In genomic region chr19:29417894-29418293, GRCm38 (mm10) we compare ENCODE assay signal across 16 mouse cellular contexts. TPM values are rescaled to one million over a fixed set of nuclear protein-coding genes. Genes with fewer than 3 reads are reported as not detected.
DNase-seq lines count a peak whose midpoint lies in the region; ATAC-seq and TF ChIP-seq lines count a peak whose summit lies in the region.
"Had no signal": no experiment of that assay in that cellular context is flagged by ENCODE, and none has a peak within 500 bp of the region (broad histone marks: within the 10 kb centered on the region; RNA-seq: fewer than 3 reads in every experiment).

No protein-coding gene starts in this region.

- no peak overlapping the region for H3K4me2 ChIP-seq in heart, postnatal 0 days (ENCODE audit: low read depth, low read length)

- H3K4me3 ChIP-seq in heart, postnatal 0 days (ENCODE audit: low read depth, low read length): no peak overlapping the region
- no peak overlapping the region for H3K4me3 ChIP-seq in MEL (ENCODE audit: control insufficient read depth in 1 of 2, insufficient read depth in 1 of 2, low read depth in 2 of 2, low read length in 2 of 2)
- no peak overlapping the region for H3K4me3 ChIP-seq in hindbrain, embryonic 10.5 days
- H3K4me3 ChIP-seq: embryonic facial prominence, embryonic 10.5 days had no signal

- ATAC-seq in heart, postnatal 0 days (ENCODE audit: insufficient read depth, low read depth): no peak
- peak; percentile 10 for ATAC-seq in monocyte, adult 5-6 weeks (replicated peaks; ENCODE audit: insufficient number of reproducible peaks, low FRiP score, low TSS enrichment, poor library complexity, severe bottlenecking)
- ATAC-seq: hindbrain, postnatal 0 days had no signal

- no peaks in the 10 kb centered on the region for H3K36me3 ChIP-seq in heart, postnatal 0 days (replicated peaks; ENCODE audit: control insufficient read depth, insufficient read depth, low read length)
- H3K36me3 ChIP-seq in MEL (ENCODE audit: control insufficient read depth in 1 of 2, insufficient read depth in 2 of 2, low read length in 2 of 2): peaks cover 0 to 40% of the 10 kb centered on the region in 2 experiments; a peak in 2 of 4 replicates
- no peaks in the 10 kb centered on the region for H3K36me3 ChIP-seq in hindbrain, embryonic 10.5 days
- H3K36me3 ChIP-seq: embryonic facial prominence, embryonic 10.5 days had no signal

- H3K4me1 ChIP-seq in heart, postnatal 0 days (ENCODE audit: control insufficient read depth, insufficient read depth): peaks cover 6% of the 10 kb centered on the region
- peaks cover 29 to 42% of the 10 kb centered on the region in 2 experiments for H3K4me1 ChIP-seq in MEL (ENCODE audit: control insufficient read depth in 1 of 2, insufficient read depth in 2 of 2, low read length in 2 of 2)
- H3K4me1 ChIP-seq in hindbrain, embryonic 10.5 days (replicated peaks): 0 out of 2 replicates have a peak, but pooled peaks cover 14% of the 10 kb centered on the region

- TF ChIP-seq POLR2A in MEL (IDR thresholded peaks at IDR 0.05; ENCODE audit: control insufficient read depth in 1 of 2, insufficient read depth in 1 of 2, low read depth in 1 of 2, low read length in 2 of 2, poor library complexity in 1 of 2): no peak

- H3K79me2 ChIP-seq in MEL (ENCODE audit: control insufficient read depth, insufficient read depth, low read length, poor library complexity): no peaks in the 10 kb centered on the region

- intact Hi-C loops in heart, postnatal 10 days (cut with DNase I): no loop called here

- H3K9ac ChIP-seq in heart, postnatal 0 days (replicated peaks; ENCODE audit: low read depth, low read length): no peak overlapping the region
- no peak overlapping the region for H3K9ac ChIP-seq in MEL (ENCODE audit: control insufficient read depth, low read depth, low read length, poor library complexity, severe bottlenecking)

- TF ChIP-seq CTCF in heart, postnatal 0 days (IDR thresholded peaks at IDR 0.05; ENCODE audit: low read depth): no peak
- no peak for TF ChIP-seq CTCF in MEL (IDR thresholded peaks at IDR 0.05 in 2 of 3, conservative IDR thresholded peaks at IDR 0.05 in 1 of 3; ENCODE audit: control insufficient read depth in 1 of 3, insufficient read depth in 1 of 3, low read depth in 2 of 3, low read length in 3 of 3, poor library complexity in 1 of 3, severe bottlenecking in 1 of 3)

- H3K9me3 ChIP-seq in heart, postnatal 0 days (replicated peaks; ENCODE audit: control insufficient read depth, low read length): no peaks in the 10 kb centered on the region
- no peaks in the 10 kb centered on the region for H3K9me3 ChIP-seq in MEL (replicated peaks; ENCODE audit: insufficient read depth, low read length)
- H3K9me3 ChIP-seq in hindbrain, embryonic 10.5 days: no peaks in the 10 kb centered on the region
- H3K9me3 ChIP-seq: embryonic facial prominence, embryonic 10.5 days had no signal

- no peak for TF ChIP-seq EP300 in heart, postnatal 0 days (IDR thresholded peaks at IDR 0.05; ENCODE audit: low read depth)
- TF ChIP-seq EP300 in MEL (IDR thresholded peaks at IDR 0.05; ENCODE audit: low read depth in 1 of 2, low read length in 2 of 2): no peak

- peak overlapping the region; percentile 67; the same call in 1 of the 2 replicates for H3K27ac ChIP-seq in heart, postnatal 0 days (ENCODE audit: low read depth)
- H3K27ac ChIP-seq in MEL (ENCODE audit: control insufficient read depth, low read depth, low read length): peak overlapping the region; percentile 19; the same call in 1 of the 2 replicates
- H3K27ac ChIP-seq in hindbrain, embryonic 10.5 days: no peak overlapping the region
- H3K27ac ChIP-seq: embryonic facial prominence, embryonic 10.5 days; hindbrain, postnatal 0 days; kidney, postnatal 0 days had no signal

- 17% methylated on average over 2 of the region's 2 CpGs for WGBS in heart, postnatal 0 days
- 89% methylated on average over 2 of the region's 2 CpGs for WGBS in hindbrain, embryonic 10.5 days

- DNase-seq in heart, postnatal 0 days (ENCODE audit: low spot score): no peak
- no peak for DNase-seq in heart, postnatal 10 days
- DNase-seq in A20 (ENCODE audit: low read depth, low spot score) (peak; percentile 22), MEL (ENCODE audit: low read depth, low spot score) (no peak)
- no peak for DNase-seq in cerebellum, postnatal 4 days (ENCODE audit: low spot score in 2 of 2)
- no peak for DNase-seq in hindbrain, embryonic 10.5 days (ENCODE audit: low spot score)
- DNase-seq: adrenal gland, adult 8-10 months; cerebellum, postnatal 10 days; gastrocnemius, postnatal 25 days; heart, postnatal 14 days; layer of hippocampus, adult 9-11 months had no signal

- no peak for TF ChIP-seq RAD21 in MEL (IDR thresholded peaks at IDR 0.05; ENCODE audit: low read depth, low read length)

- no peaks in the 10 kb centered on the region for H3K27me3 ChIP-seq in heart, postnatal 0 days (ENCODE audit: control insufficient read depth, insufficient read depth, low read length)
- no peaks in the 10 kb centered on the region for H3K27me3 ChIP-seq in MEL (ENCODE audit: control insufficient read depth in 1 of 2, insufficient read depth in 2 of 2, low read length in 2 of 2)
- no peaks in the 10 kb centered on the region for H3K27me3 ChIP-seq in hindbrain, embryonic 10.5 days (ENCODE audit: insufficient read depth, poor library complexity, severe bottlenecking)

TF ChIP-seq in MEL, 35 proteins besides CTCF, POLR2A, EP300 and RAD21:
- no peak for TF ChIP-seq CHD2 (IDR thresholded peaks at IDR 0.05; ENCODE audit: low read length)
- no peak for TF ChIP-seq MYB (IDR thresholded peaks at IDR 0.05; ENCODE audit: low read depth, low read length)
- no peak for TF ChIP-seq USF1 (IDR thresholded peaks at IDR 0.05; ENCODE audit: low read depth, low read length)
- no peak for TF ChIP-seq NELFE (IDR thresholded peaks at IDR 0.05; ENCODE audit: low read depth, low read length)
- no peak for TF ChIP-seq ZC3H11A (IDR thresholded peaks at IDR 0.05; ENCODE audit: low read depth, low read length)
- no peak for TF ChIP-seq ETS1 (IDR thresholded peaks at IDR 0.05; ENCODE audit: low read depth, low read length)
- no peak for TF ChIP-seq MAZ (IDR thresholded peaks at IDR 0.05; ENCODE audit: low read depth, low read length)
- no peak for TF ChIP-seq POLR2AphosphoS2 (IDR thresholded peaks at IDR 0.05; ENCODE audit: low read length)
- TF ChIP-seq E2F4 (IDR thresholded peaks at IDR 0.05; ENCODE audit: borderline replicate concordance, low read depth, low read length): no peak
- TF ChIP-seq SIN3A (IDR thresholded peaks at IDR 0.05; ENCODE audit: low read length): no peak
- TF ChIP-seq NRF1 (IDR thresholded peaks at IDR 0.05; ENCODE audit: insufficient read depth, low read depth, low read length, poor library complexity, severe bottlenecking): no peak
- no peak for TF ChIP-seq ELF1 (IDR thresholded peaks at IDR 0.05; ENCODE audit: low read depth, low read length)

RNA-seq across cellular contexts. Expression of gene Pdcd1lg2, which starts 7.2 kb away (rescaled TPM):
- total RNA-seq in heart, postnatal 0 days (2014; rRNA removed; ENCODE audit: low replicate concordance): not detected in 2 replicates
- 0.18 TPM in 1 of 2 replicates, not detected in the other for polyA plus RNA-seq in heart, postnatal 0 days (2015; fragmentation: Nextera tagmentation; extraction: Ambion mirVana)
- total RNA-seq in heart, postnatal 10 days (2021): not detected
- 1.3 and 1.7 TPM in 2 replicates for total RNA-seq in MEL (2012; rRNA removed)
- 1 to 10 TPM in 1 of 2 experiments, not detected in 1; 5.4 TPM for polyA plus RNA-seq in MEL (2012; ENCODE audit: insufficient read depth in 1 of 2, insufficient read length in 2 of 2, low read depth in 1 of 2, low replicate concordance in 2 of 2, missing spikeins in 1 of 2)
- 3.8 to 7.9 TPM (median 6.5 TPM) in 3 replicates for total RNA-seq in monocyte, adult 5-6 weeks (2017)
- not detected in 2 replicates for polyA plus RNA-seq in hindbrain, embryonic 10.5 days (2016; fragmentation: Nextera tagmentation; extraction: Ambion mirVana)
- total RNA-seq: adrenal gland, adult 8-10 months; gastrocnemius, postnatal 25 days; heart, postnatal 14 days; left cerebral cortex, postnatal 10 days had no signal
- polyA plus RNA-seq: embryonic facial prominence, embryonic 10.5 days; kidney, postnatal 0 days had no signal

RNA-seq across cellular contexts. Expression of gene Cd274, which starts 50.6 kb away (rescaled TPM):
- total RNA-seq in heart, postnatal 0 days (2014; rRNA removed; ENCODE audit: low replicate concordance): 0.04 and 1.8 TPM in 2 replicates
- polyA plus RNA-seq in heart, postnatal 0 days (2015; fragmentation: Nextera tagmentation; extraction: Ambion mirVana): 0.23 and 0.44 TPM in 2 replicates
- 1 to 10 TPM; 1.7 to 2.0 TPM for total RNA-seq in heart, postnatal 10 days (2021)
- 3.1 and 3.2 TPM in 2 replicates for total RNA-seq in MEL (2012; rRNA removed)
- polyA plus RNA-seq in MEL (2012; ENCODE audit: insufficient read depth in 1 of 2, insufficient read length in 2 of 2, low read depth in 1 of 2, low replicate concordance in 2 of 2, missing spikeins in 1 of 2): 1 to 10 TPM in 1 of 2 experiments, not detected in 1; 5.0 TPM
- 80.1 to 92.8 TPM (median 86.9 TPM) in 3 replicates for total RNA-seq in monocyte, adult 5-6 weeks (2017)
- 0.26 and 0.38 TPM in 2 replicates for polyA plus RNA-seq in hindbrain, embryonic 10.5 days (2016; fragmentation: Nextera tagmentation; extraction: Ambion mirVana)

RNA-seq across cellular contexts. Expression of gene Plgrkt, which starts 50.7 kb away (rescaled TPM):
- 9.8 and 55.6 TPM in 2 replicates for total RNA-seq in heart, postnatal 0 days (2014; rRNA removed; ENCODE audit: low replicate concordance)
- 53.5 and 60.3 TPM in 2 replicates for polyA plus RNA-seq in heart, postnatal 0 days (2015; fragmentation: Nextera tagmentation; extraction: Ambion mirVana)
- 10 to 100 TPM; 27.9 to 38.6 TPM for total RNA-seq in heart, postnatal 10 days (2021)
- total RNA-seq in MEL (2012; rRNA removed): 107 and 117 TPM in 2 replicates
- polyA plus RNA-seq in MEL (2012; ENCODE audit: insufficient read depth in 1 of 2, insufficient read length in 2 of 2, low read depth in 1 of 2, low replicate concordance in 2 of 2, missing spikeins in 1 of 2): 100 to 1,000 TPM in 1 of 2 experiments, not detected in 1; 145 TPM
- total RNA-seq in monocyte, adult 5-6 weeks (2017): 110 to 162 TPM (median 162 TPM) in 3 replicates
- 37.6 and 57.3 TPM in 2 replicates for polyA plus RNA-seq in hindbrain, embryonic 10.5 days (2016; fragmentation: Nextera tagmentation; extraction: Ambion mirVana)

Comparison
In these comparisons a context has a peak if more than half of its experiments do, and no peak if none do; other contexts are left out.
1. RNA of gene Cd274, which starts 50.6 kb away (total RNA-seq): 80.1 to 92.8 TPM in monocyte, adult 5-6 weeks; 3.1 to 3.2 TPM in MEL, 1.7 to 2.0 TPM in heart, postnatal 10 days and 0.04 to 1.8 TPM in heart, postnatal 0 days; every median in the first group is over 10 times any median in the second.